Mouse (Mus musculus) megakaryocyte, embryonic 14.5 days (primary cell): Measurements from ENCODE around the gene Ptpn22.

ENCODE experiments used
- FLI1 ChIP-seq: IDR thresholded peaks from 2 replicates; pipeline ENCODE4 v1.6.1; 2012; ENCODE audit warnings: low read length, inconsistent platforms, mixed read lengths
- GATA1 ChIP-seq: IDR thresholded peaks from 3 replicates; pipeline ENCODE4 v1.6.1; 2012; ENCODE audit warnings: mixed read lengths, low read length, inconsistent platforms, borderline replicate concordance

DNA sequence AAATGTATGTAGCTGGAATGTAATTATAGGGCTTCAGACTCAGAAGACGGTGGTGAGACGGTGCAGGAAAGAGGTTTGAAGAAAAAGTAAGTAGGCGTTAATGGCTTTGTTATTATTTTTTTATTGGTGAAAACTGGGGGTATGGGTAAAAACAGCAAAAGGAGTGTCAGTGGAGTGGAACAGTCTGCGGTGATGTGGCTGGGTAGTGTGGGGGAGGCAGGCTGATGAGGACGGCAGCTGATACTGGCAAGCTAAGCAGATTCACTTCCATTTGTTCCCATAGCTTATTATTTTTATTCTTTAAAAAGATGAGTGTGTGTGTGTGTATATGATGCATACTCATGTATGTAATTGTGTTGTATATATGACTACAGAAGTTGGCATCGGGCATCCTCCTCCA, 8.1 kb upstream of the Ptpn22 start:
- TF ChIP-seq GATA1 (no peak), FLI1 (no peak)
